Mouse (Mus musculus) heart, postnatal 25 days (tissue): ENCODE results near the gene Bin2. TPM values are rescaled to one million over a fixed set of nuclear protein-coding genes. Genes with fewer than 3 reads are reported as not detected.

Experiments used
- DNase-seq: peaks from one replicate; pipeline ENCODE4 v3.0.0; 2022; ENCODE audit warnings: low spot score
- intact Hi-C: fragments of 180-260 bp; cut with DNase I; formaldehyde crosslinking; loops from one replicate; pipeline ENCODE4 v1.15.1; 2025
- microRNA-seq: library from miRNA; unstranded; fragments of <30 nt; microRNA quantifications from one replicate; pipeline ENCODE4 v1.2.0, GENCODE M21; 2022
- total RNA-seq, 2 experiments: library from RNA; stranded (reverse); gene quantifications; 2 replicates each; pipeline ENCODE4 v1.2.3; 2021

Bin2 gene
- total RNA-seq, 2 experiments from 2014 or later: 1.2 to 1.7 TPM

DNA sequence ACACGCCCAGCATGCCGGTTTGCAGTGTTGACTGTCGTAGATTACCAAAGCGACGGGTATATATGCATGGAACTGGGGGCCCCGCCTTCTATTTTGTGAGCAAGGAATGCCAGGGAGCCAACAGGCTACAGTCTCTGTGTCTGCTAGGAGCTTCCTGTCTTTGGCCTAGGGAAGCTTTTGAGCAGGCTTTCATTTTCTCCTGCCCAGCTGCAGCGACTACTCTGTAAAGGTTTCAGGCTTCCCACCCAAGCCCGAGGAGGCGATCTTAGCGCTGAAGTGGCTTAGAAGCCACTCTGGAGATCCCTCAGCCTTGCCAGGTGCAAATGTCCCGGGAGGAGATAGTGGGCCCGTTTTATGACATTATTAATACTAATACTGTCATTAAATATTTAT lies 70.5 kb downstream of the Bin2 start:
- intact Hi-C loops: loop anchor here (2.0 kb wide), 1 partner anchor 14 kb away; no protein-coding TSS in a partner anchor
- DNase-seq: no peak

GRCm38 (mm10) chr15:100598287-100598882 lies 71.0 kb downstream of the Bin2 start:
- DNase-seq: no peak
- intact Hi-C loops: loop anchor here (2.0 kb wide), 1 partner anchor 14 kb away; no protein-coding TSS in a partner anchor

GRCm38 (mm10) chr15:100592817-100593216 lies 76.5 kb downstream of the Bin2 start:
- no peak for DNase-seq
- intact Hi-C loops: no loop called here

Small RNA genes within 50 kb of the gene (microRNA-seq; reads per million reads assigned to microRNA genes)
- not detected for gene Mir6961

Other genes with a start within 250 kb of the Bin2 start
- gene Gm5475, start 247.4 kb downstream of the Bin2 start, total RNA-seq: not detected
- 10 to 100 TPM; 52.6 to 56.9 TPM for gene Slc11a2, start 244.5 kb downstream of the Bin2 start, total RNA-seq
- gene Letmd1, start 200.5 kb downstream of the Bin2 start, total RNA-seq: 10 to 100 TPM; 13.6 to 14.6 TPM
- 1 to 10 TPM; 2.5 to 2.9 TPM for gene Csrnp2, start 174.1 kb downstream of the Bin2 start, total RNA-seq
- 10 to 100 TPM; 12.6 to 13.3 TPM for gene Tfcp2, start 117.5 kb downstream of the Bin2 start, total RNA-seq
- 10 to 100 TPM; 10.5 to 10.9 TPM for gene Pou6f1, start 69.6 kb downstream of the Bin2 start, total RNA-seq
- 100 to 1,000 TPM; 145 to 156 TPM for gene Dazap2, start 54.2 kb downstream of the Bin2 start, total RNA-seq
- 10 to 100 TPM; 13.7 to 15.5 TPM for gene Smagp, start 32.6 kb downstream of the Bin2 start, total RNA-seq
- under 1 TPM; 0.42 to 0.52 TPM for gene Cela1, start 18.4 kb upstream of the Bin2 start, total RNA-seq
- gene Galnt6, start 59.8 kb upstream of the Bin2 start, total RNA-seq: 1 to 10 TPM in 1 of 2 experiments, under 1 TPM in 1; 0.99 to 1.2 TPM
- gene Slc4a8, start 92.2 kb upstream of the Bin2 start, total RNA-seq: 1 to 10 TPM; 3.0 to 3.9 TPM
- gene Scn8a, start 200.3 kb upstream of the Bin2 start, total RNA-seq: under 1 TPM; 0.18 to 0.25 TPM